Mouse (Mus musculus) right cerebral cortex, adult 2 months (tissue): ENCODE measurements around the gene Lrrc49.

Experiments used
- DNase-seq, 2 experiments: peaks; one replicate each; pipeline ENCODE4 v3.0.0; 2021 to 2022; ENCODE audit warnings: low spot score in 2 of 2

Gene Lrrc49

DNA sequence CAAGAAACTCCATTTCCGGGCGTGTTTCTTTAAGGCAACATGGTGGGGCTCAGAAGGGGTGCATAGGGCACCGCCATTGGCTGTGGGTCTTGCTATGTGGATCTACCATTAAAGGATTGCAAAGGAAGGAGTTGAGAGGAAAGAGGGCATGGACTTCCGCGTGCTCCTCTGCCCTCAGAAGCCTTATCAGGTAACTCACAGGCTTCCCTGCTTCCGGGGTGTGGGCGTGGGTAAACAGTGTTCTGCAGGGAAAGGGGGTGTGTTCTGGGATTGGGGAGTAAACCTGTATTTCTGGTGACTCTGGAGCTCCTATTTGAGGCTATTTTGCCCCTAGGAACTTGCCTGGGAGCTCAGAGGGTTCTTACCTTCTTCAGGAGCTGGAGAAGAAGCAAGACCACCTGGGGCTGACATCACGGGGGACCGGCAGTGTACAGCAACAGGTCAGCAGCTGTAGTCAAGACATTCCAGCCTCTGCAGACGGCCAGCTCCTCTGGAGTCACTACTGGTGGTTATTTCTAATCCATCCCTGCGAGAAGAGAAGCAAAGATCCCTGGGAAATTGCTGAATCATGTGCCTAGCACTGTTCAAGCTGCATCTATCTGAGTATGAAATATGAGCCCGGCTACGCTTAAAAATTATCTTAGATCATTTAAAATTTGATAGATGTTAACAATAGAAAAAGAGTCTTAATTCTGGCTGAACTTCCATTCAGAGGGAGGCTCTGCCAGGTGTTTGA is 142.4 kb downstream of the Lrrc49 start:
- no peak for DNase-seq

DNA sequence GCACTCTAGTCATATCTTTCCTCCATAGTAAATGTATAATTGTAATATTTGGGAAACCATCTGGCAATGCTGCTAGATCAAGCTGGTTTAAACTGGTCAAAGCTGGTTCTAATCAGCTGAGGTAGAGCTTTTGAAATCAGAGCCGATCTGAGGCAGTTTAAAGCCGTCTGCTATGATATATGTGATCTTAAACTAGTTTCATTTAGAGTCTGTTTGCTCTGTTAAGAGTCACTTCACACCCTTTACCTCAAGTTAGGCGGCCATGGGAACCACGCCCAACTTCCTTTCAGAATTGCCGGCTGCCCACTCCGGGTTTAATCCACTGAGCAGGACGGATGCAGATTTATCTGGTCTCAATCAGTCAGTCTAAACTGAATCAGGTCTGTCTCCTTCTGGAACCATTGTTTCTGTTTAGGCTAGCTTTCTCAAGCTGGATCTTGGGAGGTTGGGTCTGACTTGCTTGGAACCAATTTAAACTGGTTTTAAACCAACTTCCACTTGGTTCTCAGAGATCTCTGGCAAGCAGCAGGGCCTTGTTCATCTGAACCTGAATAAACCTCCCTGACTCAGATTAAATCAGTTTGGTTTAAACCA is 144.4 kb downstream of the Lrrc49 start:
- no peak for DNase-seq

DNA sequence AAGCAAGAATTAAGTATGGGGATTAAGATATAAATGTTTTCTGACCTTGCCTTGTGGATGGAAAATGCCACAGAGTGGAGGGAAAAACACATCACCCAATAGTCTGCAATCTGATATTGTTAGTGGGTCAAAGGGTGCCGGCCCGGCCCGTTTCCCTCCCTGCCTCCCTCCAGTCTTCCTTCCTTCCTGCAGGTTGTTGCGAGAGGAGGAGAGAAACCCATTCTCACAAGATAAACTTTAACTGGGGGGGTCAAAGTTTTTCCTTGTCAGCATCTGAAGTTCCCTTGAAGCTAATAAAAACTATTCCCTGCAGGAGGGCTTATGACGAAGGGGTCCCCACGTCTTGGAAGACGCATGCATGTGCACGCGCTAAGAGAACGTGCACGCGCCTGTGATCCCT is 157.6 kb downstream of the Lrrc49 start:
- no peak for DNase-seq

DNA sequence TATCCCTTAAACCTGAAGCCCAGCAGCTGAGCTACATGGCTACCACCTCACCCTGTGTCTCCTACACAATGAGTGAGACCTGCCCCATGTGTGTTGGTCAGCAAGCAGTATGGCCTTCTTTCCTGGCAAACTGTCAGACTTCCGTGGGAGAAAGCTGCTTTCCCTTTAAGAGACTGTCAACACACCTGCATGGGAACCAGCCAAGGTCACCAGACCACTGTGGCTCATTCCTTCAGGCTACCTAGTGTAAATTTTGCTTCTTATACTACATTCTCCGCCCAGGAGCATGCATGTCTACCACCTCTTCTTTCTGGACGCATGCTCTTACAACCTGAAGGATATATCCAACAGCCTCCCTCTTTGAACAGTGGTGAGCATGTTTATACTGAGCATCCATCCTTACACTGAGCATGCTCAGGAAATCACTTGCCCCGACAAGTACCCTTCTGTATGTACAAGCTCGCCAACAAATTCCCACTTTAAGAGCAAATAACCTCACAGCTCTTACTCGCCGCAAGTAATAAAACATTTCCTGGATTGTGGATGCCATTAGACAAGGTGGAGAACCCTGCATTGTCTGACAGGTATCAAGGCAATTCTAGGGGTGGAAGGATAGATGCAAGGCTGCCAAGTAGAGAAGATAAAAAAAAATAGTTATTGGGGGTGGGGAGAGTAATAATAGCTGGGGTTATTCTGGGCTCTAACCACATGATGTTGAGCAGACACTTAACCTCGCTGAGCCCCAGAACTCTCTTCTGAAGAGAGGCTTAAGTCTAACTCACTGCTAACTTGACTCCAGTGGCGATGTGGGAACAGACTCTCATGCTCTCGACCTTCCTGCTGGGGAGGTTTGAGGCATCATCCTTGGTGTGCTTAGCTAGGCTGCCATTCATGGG is 158.4 kb downstream of the Lrrc49 start:
- no peak for DNase-seq

DNA sequence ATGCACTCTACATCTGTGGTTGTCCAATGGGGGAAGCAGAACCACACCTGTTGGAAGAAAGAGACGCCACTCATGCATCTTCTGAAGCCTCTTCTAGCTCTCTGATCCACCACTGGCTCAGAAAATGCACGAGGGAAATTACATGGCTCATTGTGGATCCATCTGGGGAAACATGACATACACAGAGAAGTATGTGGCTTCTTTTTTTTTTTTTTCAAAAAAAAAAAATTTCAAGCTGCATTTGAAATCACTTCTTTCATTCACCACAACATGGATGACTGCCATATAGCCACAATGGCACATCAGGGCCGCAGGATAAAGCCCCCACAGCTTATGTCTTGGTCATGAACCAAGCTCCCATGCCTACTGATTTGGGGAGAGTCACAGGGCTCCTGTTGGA is 159.7 kb downstream of the Lrrc49 start:
- no peak for DNase-seq

DNA sequence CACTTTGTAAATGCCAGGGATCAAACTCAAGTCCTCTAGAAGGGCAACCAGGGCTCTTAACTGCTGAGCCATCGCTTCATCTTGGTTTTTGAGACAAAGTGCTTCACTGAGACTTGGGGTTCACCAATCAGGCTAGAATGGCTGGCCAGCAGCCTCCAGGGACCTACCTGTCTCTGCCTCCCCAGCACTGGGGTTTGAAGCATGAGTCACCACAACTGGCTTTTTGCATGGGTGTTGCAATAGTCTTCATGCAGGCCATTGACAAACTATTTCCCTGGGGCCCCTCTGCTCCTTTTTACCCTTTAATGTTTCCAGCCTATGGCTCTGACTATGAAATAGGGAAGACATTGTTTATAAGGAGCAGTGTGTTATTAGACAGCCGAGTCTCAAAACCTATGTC is 160.1 kb downstream of the Lrrc49 start:
- DNase-seq = no peak

DNA sequence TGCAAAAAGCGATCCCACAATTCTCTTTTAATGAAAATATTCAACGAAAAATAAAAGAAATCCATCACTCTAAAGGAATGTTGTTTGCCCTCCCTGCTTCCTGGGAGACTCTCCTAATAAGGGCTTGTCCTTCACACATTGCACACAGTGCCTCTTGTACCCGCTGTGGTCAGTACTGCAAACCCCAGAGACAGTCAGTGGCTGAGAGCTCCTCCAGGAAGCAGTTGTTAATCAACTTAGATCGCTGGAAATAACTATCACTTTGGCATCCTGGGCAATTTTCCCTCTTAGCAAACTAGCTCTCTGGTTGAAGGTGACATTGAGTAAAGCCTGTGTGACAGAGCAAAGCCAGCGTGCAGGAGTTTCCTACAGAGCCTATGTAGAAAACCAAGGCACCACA is 160.9 kb downstream of the Lrrc49 start:
- no peak for DNase-seq

DNA sequence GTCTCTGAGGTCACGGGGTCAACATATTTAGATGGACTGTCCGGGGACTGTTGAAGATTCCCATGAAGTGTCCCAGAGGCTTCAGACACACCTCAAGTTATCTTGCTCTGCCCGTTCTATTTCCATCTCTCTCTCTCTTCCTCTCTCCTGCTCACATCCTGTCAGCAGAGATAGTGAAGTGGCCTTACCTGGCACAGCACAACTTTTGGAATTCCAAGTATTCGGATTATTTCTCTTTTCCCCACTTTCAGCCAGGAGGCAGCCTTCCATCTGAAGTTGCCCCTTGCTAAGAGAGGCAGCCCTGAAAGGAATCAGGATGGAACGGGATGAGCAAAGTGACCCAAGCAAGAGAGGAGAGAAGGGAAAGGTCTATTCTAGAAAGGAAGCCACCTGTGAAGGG is 161.8 kb downstream of the Lrrc49 start:
- no peak for DNase-seq

DNA sequence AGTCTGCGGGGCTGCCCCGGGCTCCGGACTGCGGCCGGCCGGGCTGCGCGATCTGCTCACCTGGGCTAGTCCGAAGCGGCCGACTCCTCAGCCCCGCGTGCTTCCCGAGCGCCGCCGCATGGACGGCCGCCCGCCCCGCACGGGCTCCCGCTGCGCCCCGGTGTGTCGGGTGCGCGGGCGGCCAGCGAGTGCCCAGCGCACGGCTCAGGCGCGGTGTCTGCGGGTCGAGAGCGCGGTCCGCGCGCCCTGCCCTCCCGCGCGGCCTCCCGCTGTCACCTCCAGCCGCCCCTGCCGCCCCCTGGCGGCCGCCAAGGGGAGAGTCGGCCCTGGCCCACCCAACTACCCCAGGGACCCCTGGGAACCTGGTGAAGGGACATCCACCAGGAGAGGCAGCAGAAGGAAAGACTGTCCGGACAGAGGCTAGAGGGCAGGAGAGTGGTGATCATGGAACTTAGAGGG is 166.1 kb downstream of the Lrrc49 start, which contains the start of gene Thsd4:
TSS of gene Thsd4 (minus strand) at position 241 of the 459 bp plus-strand sequence.
- DNase-seq = peak; percentile 15 to 20

DNA sequence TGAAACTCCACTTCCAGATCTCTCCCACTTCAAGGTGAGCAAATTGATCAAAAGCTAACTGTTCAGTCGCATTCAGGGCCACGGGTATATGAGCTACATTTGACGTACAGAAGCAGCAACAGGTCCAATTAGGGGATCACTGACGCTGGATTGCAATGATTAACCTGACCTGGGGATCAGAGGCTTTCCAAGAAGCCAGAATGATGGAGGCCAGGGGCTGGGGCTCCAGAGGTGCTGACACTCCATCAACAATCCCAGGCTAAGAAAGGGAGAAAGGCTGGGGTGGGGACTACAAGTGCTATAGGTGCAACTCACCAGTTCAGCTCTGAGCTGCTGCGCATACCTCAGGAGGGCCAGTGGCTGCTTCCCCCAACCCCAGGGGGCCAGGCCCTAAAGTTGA is 166.8 kb downstream of the Lrrc49 start:
- no peak for DNase-seq

DNA sequence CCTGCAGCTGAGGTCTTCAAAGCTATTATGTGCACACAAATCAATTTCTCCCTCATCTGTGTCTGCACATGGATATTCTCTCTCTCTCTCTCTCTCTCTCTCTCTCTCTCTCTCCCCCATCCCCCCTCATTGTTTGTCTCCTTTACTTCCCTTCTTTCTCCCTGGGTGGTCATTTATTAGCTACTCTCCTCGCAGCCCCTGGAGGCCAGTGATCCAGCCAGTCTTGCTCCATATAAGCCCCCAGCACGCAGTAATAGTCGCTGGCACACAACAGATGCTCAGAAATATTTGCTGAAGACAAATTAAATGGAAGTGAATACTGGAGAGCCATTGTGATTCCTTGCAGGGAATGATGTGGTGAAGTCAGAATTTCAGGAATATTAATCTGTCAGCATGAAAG is 168.4 kb downstream of the Lrrc49 start:
- no peak for DNase-seq
